Mouse (Mus musculus) thymus, adult 2 months (tissue): ENCODE measurements around the gene Trpm6.

ENCODE experiments used
- CTCF ChIP-seq: fragments of 200-500 bp; IDR thresholded peaks from 2 replicates; pipeline ENCODE4 v1.5.1; 2012; ENCODE audit warnings: mild to moderate bottlenecking, control low read depth, low read length, moderate library complexity, borderline replicate concordance; ENCODE audit not compliant: control insufficient read depth, poor library complexity, insufficient read depth; ENCODE audit errors: extremely low read depth
- POLR2A ChIP-seq: fragments of 200-500 bp; IDR thresholded peaks from 2 replicates; pipeline ENCODE4 v1.6.1; 2012; ENCODE audit warnings: mild to moderate bottlenecking, low read length, control low read depth, moderate library complexity; ENCODE audit not compliant: control insufficient read depth, poor library complexity, insufficient read depth; ENCODE audit errors: extremely low read depth

DNA sequence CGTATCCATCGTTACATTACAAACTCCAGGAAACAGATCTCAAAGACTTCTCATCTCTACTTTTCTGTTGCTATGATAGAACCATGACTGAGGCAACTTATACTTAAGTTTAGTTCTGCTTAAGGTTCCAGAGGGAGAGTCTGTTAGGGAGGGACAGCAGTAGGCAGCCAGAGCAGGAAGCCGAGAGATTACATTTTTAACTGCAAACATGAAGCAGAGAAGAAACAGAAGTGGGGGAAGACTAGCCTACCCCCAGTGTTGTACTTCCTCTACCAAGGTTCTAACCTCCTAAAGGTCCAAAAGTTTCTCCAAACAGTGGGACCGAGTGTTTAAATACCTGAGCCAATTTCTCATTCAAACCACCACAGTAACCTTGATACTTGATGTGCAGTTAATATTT lies 13.9 kb upstream of the Trpm6 start:
- TF ChIP-seq CTCF (no peak), POLR2A (no peak)
